Mouse (Mus musculus) ES-E14 (cell line): Measurements from ENCODE around the gene Cnga4. TPM values are rescaled to one million over a fixed set of nuclear protein-coding genes. Genes with fewer than 3 reads are reported as not detected.

ENCODE experiments used
- DNase-seq: peaks from one replicate; pipeline ENCODE4 v3.0.0-alpha.2; 2013; ENCODE audit warnings: low read depth, low spot score
- H3K27ac ChIP-seq: 2 replicates; pipeline ENCODE4 v1.5.1; 2012; ENCODE audit warnings: low read depth, mild to moderate bottlenecking, low read length, moderate library complexity, mixed read lengths; ENCODE audit not compliant: poor library complexity, insufficient read depth, severe bottlenecking
- H3K36me3 ChIP-seq: 2 replicates; pipeline ENCODE4 v1.6.1; 2012; ENCODE audit warnings: mild to moderate bottlenecking, low read length, moderate library complexity, mixed read lengths; ENCODE audit not compliant: control insufficient read depth, poor library complexity, insufficient read depth, severe bottlenecking
- H3K4me1 ChIP-seq, 2 experiments: fragments of 150-350 bp in 1 of 2; sonication (generic) in 1 of 2; 2 replicates each; pipeline ENCODE4 v1.6.1; 2012; ENCODE audit warnings: low read length in 2 of 2, mild to moderate bottlenecking in 1 of 2, mixed read lengths in 1 of 2; ENCODE audit not compliant: control insufficient read depth in 2 of 2, insufficient read depth in 2 of 2, poor library complexity in 1 of 2
- H3K4me3 ChIP-seq, 2 experiments: fragments of 150-350 bp in 1 of 2; sonication (generic) in 1 of 2; 2 replicates each; pipeline ENCODE4 v1.5.1; 2012; ENCODE audit warnings: low read length in 2 of 2, low read depth in 1 of 2, mild to moderate bottlenecking in 1 of 2, mixed read lengths in 1 of 2; ENCODE audit not compliant: insufficient read depth in 1 of 2, poor library complexity in 1 of 2, severe bottlenecking in 1 of 2
- H3K9ac ChIP-seq: 2 replicates; pipeline ENCODE4 v1.6.1; 2012; ENCODE audit warnings: low read depth, mild to moderate bottlenecking, low read length, mixed read lengths; ENCODE audit not compliant: poor library complexity, insufficient read depth, severe bottlenecking
- H3K9me3 ChIP-seq: fragments of 150-350 bp; sonication (generic); 2 replicates; pipeline ENCODE4 v1.6.1; 2012; ENCODE audit warnings: low read depth, mild to moderate bottlenecking, low read length; ENCODE audit not compliant: control insufficient read depth, insufficient read depth
- CHD2 ChIP-seq: IDR thresholded peaks from 2 replicates; pipeline ENCODE4 v1.6.1; 2014; ENCODE audit warnings: mild to moderate bottlenecking, low read depth, low read length, inconsistent platforms
- HCFC1 ChIP-seq: IDR thresholded peaks from 2 replicates; pipeline ENCODE4 v1.6.1; 2012; ENCODE audit warnings: low read length, inconsistent platforms, borderline replicate concordance; ENCODE audit not compliant: insufficient read depth
- MAFK ChIP-seq: IDR thresholded peaks from 2 replicates; pipeline ENCODE4 v1.6.1; 2014; ENCODE audit warnings: mild to moderate bottlenecking, low read depth, low read length, inconsistent platforms; ENCODE audit not compliant: insufficient read depth
- ZC3H11A ChIP-seq: IDR thresholded peaks from 2 replicates; pipeline ENCODE4 v1.6.1; 2012; ENCODE audit warnings: low read depth, mild to moderate bottlenecking, inconsistent platforms, low read length, borderline replicate concordance
- ZNF384 ChIP-seq: IDR thresholded peaks from 2 replicates; pipeline ENCODE4 v1.6.1; 2012; ENCODE audit warnings: low read depth, low read length, inconsistent platforms
- in situ Hi-C, 2 experiments: fragments of 600-800 bp; cut with MboI; formaldehyde crosslinking; loops; one replicate each; pipeline ENCODE4 v1.15.1; 2025; ENCODE audit warnings: low sequenced_read_pairs in 2 of 2, inconsistent platforms in 1 of 2; ENCODE audit not compliant: unreplicated experiment in 2 of 2
- total RNA-seq: library from RNA; depleted of rRNA; stranded (reverse); fragments of 300-350 nt; gene quantifications from 2 replicates; pipeline ENCODE4 v1.2.3, GENCODE M21; 2012

Gene Cnga4
- total RNA-seq, 1 experiment = 0.13 TPM

DNA sequence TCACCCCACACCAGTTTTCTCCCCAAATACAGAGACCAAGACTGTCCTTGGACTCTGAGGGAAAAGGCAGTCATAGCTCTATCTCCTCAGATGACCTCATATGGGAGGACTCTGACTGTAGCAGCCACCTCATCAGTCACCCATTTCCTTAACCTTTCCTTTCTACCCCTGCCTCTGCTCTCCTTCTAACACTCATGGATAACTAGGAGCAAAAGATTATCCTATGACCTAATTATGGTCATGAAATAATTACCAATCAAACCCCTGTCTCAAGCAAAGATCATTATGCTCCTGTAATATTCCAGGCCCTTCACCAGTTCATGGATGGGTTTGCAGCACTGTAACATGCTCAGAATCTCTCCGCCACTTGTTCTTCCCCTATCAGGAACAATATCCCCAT, 36.4 kb upstream of the Cnga4 start, which contains the start of gene Olfr692:
Gene Olfr692, plus strand, starts transcription at position 301 of the 400 bp plus-strand sequence.
- DNase-seq = no peak
- Histone ChIP-seq H3K27ac (no peak within 1 kb of the TSS), H3K9ac (no peak within 1 kb of the TSS), H3K4me3 (no peak within 1 kb of the TSS), H3K4me1 (no peaks in the 10 kb centered on the region), H3K9me3 (no peaks in the 10 kb centered on the region), H3K36me3 (0 out of 2 replicates have a peak, but pooled peaks cover 2% of the 10 kb centered on the region)
- in situ Hi-C loops = no loop called here
- TF ChIP-seq ZNF384 (no peak), HCFC1 (no peak), ZC3H11A (no peak), CHD2 (no peak)

DNA sequence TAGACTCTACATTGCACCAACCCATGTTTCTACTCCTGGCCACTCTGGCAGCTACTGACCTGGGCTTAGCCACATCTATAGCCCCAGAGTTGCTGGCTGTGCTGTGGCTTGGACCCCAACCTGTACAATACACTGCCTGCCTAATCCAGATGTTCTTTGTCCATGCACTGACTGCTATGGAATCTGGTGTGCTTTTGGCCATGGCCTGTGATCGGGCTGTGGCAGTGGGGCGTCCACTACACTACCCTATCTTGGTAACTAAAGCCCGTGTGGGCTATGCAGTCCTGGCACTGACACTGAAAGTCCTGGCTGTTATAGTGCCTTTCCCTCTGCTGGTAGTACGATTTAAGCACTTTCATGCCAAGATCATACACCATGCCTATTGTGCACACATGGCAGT, 35.8 kb upstream of the Cnga4 start:
- no peak for DNase-seq
- Histone ChIP-seq H3K4me1 (no peaks in the 10 kb centered on the region), H3K36me3 (0 out of 2 replicates have a peak, but pooled peaks cover 2% of the 10 kb centered on the region), H3K4me3 (no peak overlapping the region), H3K27ac (no peak overlapping the region), H3K9me3 (no peaks in the 10 kb centered on the region), H3K9ac (no peak overlapping the region)
- in situ Hi-C loops = no loop called here
- TF ChIP-seq ZNF384 = no peak
- TF ChIP-seq HCFC1 = no peak
- no peak for TF ChIP-seq ZC3H11A
- TF ChIP-seq MAFK = no peak
- no peak for TF ChIP-seq CHD2

DNA sequence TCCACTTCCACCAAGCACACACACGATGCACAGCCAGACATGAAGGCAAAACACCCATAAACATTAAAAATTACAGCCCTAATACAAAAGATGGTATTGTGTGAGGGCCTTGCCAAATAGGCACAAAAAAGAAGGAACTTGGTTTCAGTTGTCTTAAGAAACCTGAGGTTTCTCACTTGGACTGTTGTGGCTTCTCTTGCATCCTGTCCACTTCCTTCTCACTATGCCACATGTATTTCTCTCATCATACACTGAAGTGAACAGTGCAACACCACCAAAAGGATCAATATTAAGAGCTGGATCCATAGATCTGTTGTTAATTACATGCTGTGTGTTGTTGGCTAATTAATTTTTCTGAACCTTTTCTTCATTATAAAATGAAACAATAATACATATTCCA, 31.5 kb upstream of the Cnga4 start:
- in situ Hi-C loops = no loop called here
- H3K36me3 ChIP-seq = peaks cover 13% of the 10 kb centered on the region

DNA sequence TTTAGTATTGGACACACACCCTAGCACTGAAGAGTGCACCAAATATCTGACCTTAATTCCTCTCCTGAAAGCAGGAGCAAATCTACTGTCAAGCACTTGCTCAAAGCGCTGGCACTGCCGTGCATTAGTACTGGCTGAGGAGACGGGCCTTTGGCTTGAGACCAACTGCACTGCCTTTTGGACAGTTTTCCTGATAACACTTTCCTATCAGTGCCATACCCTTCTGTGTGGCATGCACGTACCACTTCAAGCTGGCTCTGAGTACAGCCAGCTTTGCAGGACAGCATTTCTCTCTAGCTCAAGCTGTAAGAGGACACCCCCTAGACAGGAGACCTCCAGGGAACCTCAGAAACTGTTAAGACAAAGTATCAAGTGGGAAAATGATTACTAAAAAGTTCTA, 30.9 kb upstream of the Cnga4 start:
- Histone ChIP-seq H3K9ac (no peak overlapping the region), H3K4me1 (no peaks in the 10 kb centered on the region), H3K9me3 (no peaks in the 10 kb centered on the region), H3K36me3 (peaks cover 17% of the 10 kb centered on the region), H3K27ac (no peak overlapping the region), H3K4me3 (no peak overlapping the region)
- no peak for DNase-seq
- TF ChIP-seq CHD2 (no peak), HCFC1 (no peak), ZC3H11A (no peak), ZNF384 (no peak), MAFK (no peak)
- in situ Hi-C loops = no loop called here

More for the DNA sequence above, 31.5 kb upstream of the Cnga4 start:
- no peak for TF ChIP-seq MAFK
- Histone ChIP-seq H3K9me3 (no peaks in the 10 kb centered on the region), H3K4me3 (no peak overlapping the region), H3K27ac (no peak overlapping the region), H3K4me1 (no peaks in the 10 kb centered on the region), H3K9ac (no peak overlapping the region)
- no peak for DNase-seq

DNA sequence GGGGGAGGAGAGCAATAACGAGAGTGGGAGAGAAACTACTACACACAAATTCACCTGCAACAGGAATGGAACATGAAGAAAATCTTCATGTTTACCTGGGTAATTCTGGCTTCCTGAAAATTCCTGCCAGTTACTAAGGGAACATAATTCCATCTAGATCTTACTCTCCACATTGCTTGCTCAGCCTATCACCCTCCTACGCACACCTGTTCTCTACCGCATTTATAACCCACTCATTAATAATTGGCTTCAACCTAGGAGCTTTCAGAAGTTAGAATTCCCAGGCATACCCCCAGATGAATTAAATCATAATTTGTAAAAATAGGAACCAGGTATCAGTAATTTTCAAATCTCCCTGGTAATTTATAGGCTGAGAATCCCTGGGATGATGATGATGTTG, 30.4 kb upstream of the Cnga4 start:
- Histone ChIP-seq H3K27ac (no peak overlapping the region), H3K4me1 (no peaks in the 10 kb centered on the region), H3K4me3 (no peak overlapping the region), H3K9ac (no peak overlapping the region), H3K9me3 (no peaks in the 10 kb centered on the region), H3K36me3 (peaks cover 21% of the 10 kb centered on the region)
- no peak for DNase-seq
- TF ChIP-seq MAFK (no peak), ZC3H11A (no peak), HCFC1 (no peak), CHD2 (no peak), ZNF384 (no peak)
- in situ Hi-C loops = no loop called here
